Mouse (Mus musculus): Measurements from ENCODE around the gene Ankrd17.

GRCm38 (mm10) chr5:90394322-90394721, 27.9 kb upstream of the Ankrd17 start:
- TF ChIP-seq POLR2A (IDR thresholded peaks at IDR 0.05; ENCODE audit: borderline replicate concordance, extremely low read depth, insufficient read depth, insufficient read length, poor library complexity, severe bottlenecking) (no peak), CTCF (IDR thresholded peaks at IDR 0.05; ENCODE audit: borderline replicate concordance, extremely low read depth, insufficient read depth, insufficient read length) (no peak)

Measured in brain, embryonic 14.5 days (tissue).